Mouse (Mus musculus): ENCODE measurements around the gene Fxr2. TPM values are rescaled to one million over a fixed set of nuclear protein-coding genes. Genes with fewer than 3 reads are reported as not detected.

Fxr2 gene
- total RNA-seq (2021): 100 to 1,000 TPM in 1 of 2 experiments, 10 to 100 TPM in 1; 90.6 to 104 TPM
- long read RNA-seq, experiment 1, transcript Fxr2-201 (17 exons, 2,951 nt): major isoform, 191 of 225 reads
- long read RNA-seq, experiment 1, partial matches to known transcripts: 7 of 225 reads
- long read RNA-seq, experiment 1, other reads (novel, unspliced or antisense): 27 of 225 reads
- long read RNA-seq, experiment 2, transcript Fxr2-201 (17 exons, 2,951 nt): major isoform, 192 of 234 reads
- long read RNA-seq, experiment 2, partial matches to known transcripts: 13 of 234 reads
- long read RNA-seq, experiment 2, other reads (novel, unspliced or antisense): 29 of 234 reads

- Histone ChIP-seq H3K4me3 (peak within 1 kb of the TSS; percentile 97), H3K27ac (peak within 1 kb of the TSS; percentile 94)
- TF ChIP-seq CTCF (IDR thresholded peaks at IDR 0.05): peak; percentile 86
- intact Hi-C loops (cut with DNase I): no loop called here
- DNase-seq: peak; percentile 100
Observed at GRCm38 (mm10) chr11:69632284-69633089, at the start of gene Fxr2. Gene Fxr2, plus strand, starts transcription at chr11:69632990.

GRCm38 (mm10) chr11:69584008-69584407 lies 48.8 kb upstream of the Fxr2 start:
- no peak overlapping the region for H3K4me3 ChIP-seq
- no peak overlapping the region; the same call in 1 of the 2 replicates for H3K27ac ChIP-seq
- no peak for TF ChIP-seq CTCF (IDR thresholded peaks at IDR 0.05)
- no peak for DNase-seq
- intact Hi-C loops (cut with DNase I): no loop called here

GRCm38 (mm10) chr11:69584937-69585336 lies 47.9 kb upstream of the Fxr2 start:
- Histone ChIP-seq H3K4me3 (no peak overlapping the region), H3K27ac (no peak overlapping the region)
- TF ChIP-seq CTCF (IDR thresholded peaks at IDR 0.05): no peak
- intact Hi-C loops (cut with DNase I): no loop called here
- DNase-seq: no peak

- intact Hi-C loops (cut with DNase I): no loop called here
- no peak for DNase-seq
- no peak for TF ChIP-seq CTCF (IDR thresholded peaks at IDR 0.05)
- no peak overlapping the region for H3K4me3 ChIP-seq
- H3K27ac ChIP-seq: no peak overlapping the region
Observed at GRCm38 (mm10) chr11:69585718-69586325, 47.0 kb upstream of the Fxr2 start.

GRCm38 (mm10) chr11:69589207-69589834 lies 43.5 kb upstream of the Fxr2 start:
- no peak for DNase-seq
- Histone ChIP-seq H3K27ac (peak overlapping the region; percentile 94), H3K4me3 (no peak overlapping the region)
- no peak for TF ChIP-seq CTCF (IDR thresholded peaks at IDR 0.05)
- intact Hi-C loops (cut with DNase I): no loop called here

- intact Hi-C loops (cut with DNase I): no loop called here
- Histone ChIP-seq H3K4me3 (no peak overlapping the region), H3K27ac (peak overlapping the region; percentile 94)
- no peak for TF ChIP-seq CTCF (IDR thresholded peaks at IDR 0.05)
- no peak for DNase-seq
Observed at GRCm38 (mm10) chr11:69590622-69591021, 42.2 kb upstream of the Fxr2 start.

- peak; percentile 78 for DNase-seq
- peak overlapping the region; percentile 7 for H3K4me3 ChIP-seq
Observed at GRCm38 (mm10) chr11:69591424-69591823, 41.4 kb upstream of the Fxr2 start.

GRCm38 (mm10) chr11:69591899-69592637 lies 40.7 kb upstream of the Fxr2 start:
- peak overlapping the region; percentile 29 for H3K4me3 ChIP-seq
- H3K27ac ChIP-seq: peak overlapping the region; percentile 94
- intact Hi-C loops (cut with DNase I): no loop called here
- TF ChIP-seq CTCF (IDR thresholded peaks at IDR 0.05): no peak
- peak; percentile 83 for DNase-seq

More at GRCm38 (mm10) chr11:69591424-69591823, 41.4 kb upstream of the Fxr2 start:
- intact Hi-C loops (cut with DNase I): no loop called here
- peak overlapping the region; percentile 94 for H3K27ac ChIP-seq
- no peak for TF ChIP-seq CTCF (IDR thresholded peaks at IDR 0.05)

GRCm38 (mm10) chr11:69592799-69593198 lies 40.0 kb upstream of the Fxr2 start:
- no peak for DNase-seq
- TF ChIP-seq CTCF (IDR thresholded peaks at IDR 0.05): no peak
- Histone ChIP-seq H3K27ac (peak overlapping the region; percentile 94), H3K4me3 (no peak overlapping the region; the same call in 1 of the 2 replicates)
- intact Hi-C loops (cut with DNase I): no loop called here

GRCm38 (mm10) chr11:69594853-69595252 lies 37.9 kb upstream of the Fxr2 start:
- Histone ChIP-seq H3K27ac (no peak overlapping the region), H3K4me3 (no peak overlapping the region)
- DNase-seq: no peak
- TF ChIP-seq CTCF (IDR thresholded peaks at IDR 0.05): no peak
- intact Hi-C loops (cut with DNase I): no loop called here

- Histone ChIP-seq H3K27ac (peak overlapping the region; percentile 93), H3K4me3 (peak overlapping the region; percentile 87)
- intact Hi-C loops (cut with DNase I): no loop called here
- no peak for DNase-seq
- no peak for TF ChIP-seq CTCF (IDR thresholded peaks at IDR 0.05)
Observed at GRCm38 (mm10) chr11:69599436-69599835, 33.4 kb upstream of the Fxr2 start.

- H3K27ac ChIP-seq: peak overlapping the region; percentile 93
- no peak for TF ChIP-seq CTCF (IDR thresholded peaks at IDR 0.05)
- intact Hi-C loops (cut with DNase I): no loop called here
- peak overlapping the region; percentile 87 for H3K4me3 ChIP-seq
- peak; percentile 88 for DNase-seq
Observed at GRCm38 (mm10) chr11:69600098-69600497, 32.7 kb upstream of the Fxr2 start.
